Mouse (Mus musculus): ENCODE data around the gene Ankle1.

DNA sequence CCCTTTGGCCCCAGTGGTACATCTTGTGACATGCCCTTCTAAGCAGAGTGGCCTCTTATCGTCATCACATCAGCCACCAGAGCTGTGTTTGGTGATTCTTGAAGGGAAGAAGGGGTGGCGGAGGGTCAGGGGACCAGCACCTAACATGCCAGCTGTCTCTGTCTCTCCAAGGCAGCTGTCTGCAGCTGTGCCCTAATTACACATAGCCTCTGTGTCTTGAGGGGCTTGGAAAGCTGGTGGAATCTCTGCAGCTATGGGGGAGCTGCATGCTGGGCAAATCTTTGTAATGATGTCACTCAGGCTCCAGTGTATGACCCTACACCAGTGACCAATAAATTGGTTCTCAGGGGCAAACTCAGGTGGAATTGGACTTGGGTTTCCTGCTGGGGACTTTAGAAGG, 46.9 kb downstream of the Ankle1 start:
- TF ChIP-seq CTCF (IDR thresholded peaks at IDR 0.05; ENCODE audit: extremely low read depth, insufficient read depth, low read length) (no peak), POLR2A (IDR thresholded peaks at IDR 0.05; ENCODE audit: extremely low read depth, insufficient read depth, low read length) (no peak)
